Mouse (Mus musculus) kidney, adult 2 months (tissue): ENCODE results near the gene Ppp4r3a.

Experiments
- CTCF ChIP-seq: fragments of 200-500 bp; conservative IDR thresholded peaks from 2 replicates; pipeline ENCODE4 v1.5.1; 2011; ENCODE audit warnings: low read depth, mild to moderate bottlenecking, control low read depth, low read length, moderate library complexity, mixed read lengths; ENCODE audit not compliant: insufficient read depth, insufficient read length
- POLR2A ChIP-seq: fragments of 200-500 bp; IDR thresholded peaks from one replicate; pipeline ENCODE4 v1.6.1; 2011; ENCODE audit warnings: low read depth, low read length, control low read depth

GRCm38 (mm10) chr12:100994140-100995015 lies 89.1 kb downstream of the Ppp4r3a start:
- TF ChIP-seq POLR2A, result no peak
- no peak for TF ChIP-seq CTCF
